Mouse (Mus musculus) G1E (cell line): Measurements from ENCODE around the gene Map3k5.

Experiments
- CTCF ChIP-seq: IDR thresholded peaks from 2 replicates; pipeline ENCODE4 v1.5.1; 2012; ENCODE audit warnings: low read depth, low read length, inconsistent platforms, mixed read lengths
- GATA1 ChIP-seq: IDR thresholded peaks from 2 replicates; pipeline ENCODE4 v1.6.1; 2012; ENCODE audit warnings: borderline replicate concordance, low read length, inconsistent platforms, mixed read lengths
- TAL1 ChIP-seq: conservative IDR thresholded peaks from 2 replicates; pipeline ENCODE4 v1.6.1; 2012; ENCODE audit warnings: low read depth, low read length, inconsistent platforms, mixed read lengths

DNA sequence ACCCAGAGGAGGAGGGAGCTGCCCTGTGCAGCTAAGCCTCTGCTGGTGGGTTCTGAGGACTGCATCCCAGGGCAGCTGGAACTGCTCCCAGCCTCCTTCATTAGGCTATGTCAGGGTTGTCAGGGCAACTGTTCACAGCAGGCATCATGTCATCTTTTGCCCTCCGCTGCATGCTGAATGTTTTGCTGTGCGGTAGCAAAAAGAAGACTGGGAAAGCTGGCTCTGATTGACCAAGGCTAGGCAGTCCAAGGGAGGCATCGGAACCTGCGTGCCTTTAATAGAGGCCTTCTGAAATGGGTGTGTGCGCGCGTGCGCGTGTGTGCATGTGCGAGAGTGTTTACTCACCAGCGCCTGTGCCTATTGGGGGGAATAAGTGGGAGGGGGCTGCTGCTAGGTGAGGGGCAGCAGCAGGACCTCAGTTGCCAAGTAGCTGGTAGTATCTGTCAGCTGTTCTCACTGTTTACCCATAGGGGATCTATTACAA is 236.4 kb downstream of the Map3k5 start:
- no peak for TF ChIP-seq CTCF
- no peak for TF ChIP-seq TAL1
- no peak for TF ChIP-seq GATA1
